Mouse (Mus musculus) heart, postnatal 0 days (tissue): Measurements from ENCODE around the gene Letmd1. TPM values are rescaled to one million over a fixed set of nuclear protein-coding genes. Genes with fewer than 3 reads are reported as not detected.

Experiments
- ATAC-seq: fragments of 200-750 bp; cut with Nextera tagmentation; 2 replicates; pipeline ENCODE4 v1.8.0; 2017; ENCODE audit warnings: low read depth, moderate number of reproducible peaks, moderate library complexity; ENCODE audit not compliant: insufficient read depth
- DNase-seq: peaks from one replicate; pipeline ENCODE4 v3.0.0-alpha.2; 2016; ENCODE audit warnings: low spot score
- H3K27ac ChIP-seq: fragments of 300-500 bp; sonication (generic); 2 replicates; pipeline ENCODE4 v1.5.1; 2014; ENCODE audit warnings: low read depth, mild to moderate bottlenecking
- H3K27me3 ChIP-seq: fragments of 300-500 bp; sonication (generic); 2 replicates; pipeline ENCODE4 v1.6.1; 2014; ENCODE audit warnings: low read length, mixed read lengths; ENCODE audit not compliant: control insufficient read depth, insufficient read depth
- H3K36me3 ChIP-seq: fragments of 300-500 bp; sonication (generic); replicated peaks from 2 replicates; pipeline ENCODE4 v1.6.1; 2014; ENCODE audit warnings: low read length, mixed read lengths; ENCODE audit not compliant: control insufficient read depth, insufficient read depth
- H3K4me1 ChIP-seq: fragments of 300-500 bp; sonication (generic); 2 replicates; pipeline ENCODE4 v1.6.1; 2014; ENCODE audit warnings: antibody characterized with exemption; ENCODE audit not compliant: control insufficient read depth, insufficient read depth
- H3K4me2 ChIP-seq: fragments of 300-500 bp; sonication (generic); 2 replicates; pipeline ENCODE4 v1.6.1; 2014; ENCODE audit warnings: low read depth, mild to moderate bottlenecking, low read length, moderate library complexity
- H3K4me3 ChIP-seq: fragments of 300-500 bp; sonication (generic); 2 replicates; pipeline ENCODE4 v1.5.1; 2014; ENCODE audit warnings: low read depth, low read length
- H3K9ac ChIP-seq: fragments of 300-500 bp; sonication (generic); replicated peaks from 2 replicates; pipeline ENCODE4 v1.6.1; 2014; ENCODE audit warnings: low read depth, low read length, mixed read lengths
- H3K9me3 ChIP-seq: fragments of 300-500 bp; sonication (generic); replicated peaks from 2 replicates; pipeline ENCODE4 v1.6.1; 2016; ENCODE audit warnings: low read length; ENCODE audit not compliant: control insufficient read depth
- CTCF ChIP-seq: IDR thresholded peaks from 2 replicates; pipeline ENCODE4 v1.5.1; 2016; ENCODE audit warnings: antibody characterized with exemption, control low read depth, low read depth
- EP300 ChIP-seq: IDR thresholded peaks from 2 replicates; pipeline ENCODE4 v1.6.1; 2016; ENCODE audit warnings: antibody characterized with exemption, low read depth
- WGBS: fragments of 180-500 bp; shearing (Covaris S2); extraction: QIAGEN DNeasy Blood & Tissue Kit; methylation state at CpG from one replicate; pipeline ENCODE4 v1.1.7; 2014; 5-methylcytosine and 5-hydroxymethylcytosine counted together
- polyA plus RNA-seq: library from polyadenylated mRNA; unstranded; fragments of >200 nt; fragmentation: Nextera tagmentation; extraction: Ambion mirVana; gene quantifications from 2 replicates; pipeline ENCODE4 v1.2.1, GENCODE M21; 2015
- total RNA-seq: library from RNA; depleted of rRNA; stranded (reverse); fragments of >200 nt; gene quantifications from 2 replicates; pipeline ENCODE4 v1.2.3, GENCODE M21; 2014; ENCODE audit warnings: low replicate concordance; rRNA removed

The Letmd1 gene
- total and polyA plus RNA-seq, 2 experiments from 2014 or later: 7.5 to 18.5 TPM

GRCm38 (mm10) chr15:100513387-100513786, 44.6 kb downstream of the Letmd1 start:
- no peak overlapping the region for H3K4me2 ChIP-seq
- no peak for ATAC-seq
- 55% methylated on average over 4 of the region's 4 CpGs for WGBS

GRCm38 (mm10) chr15:100515121-100515520, 46.3 kb downstream of the Letmd1 start:
- DNase-seq: no peak
- WGBS: 87% methylated on average over 2 of the region's 2 CpGs
- TF ChIP-seq EP300 (no peak), CTCF (no peak)
- Histone ChIP-seq H3K4me3 (no peak overlapping the region), H3K4me1 (no peaks in the 10 kb centered on the region), H3K4me2 (no peak overlapping the region), H3K27me3 (no peaks in the 10 kb centered on the region), H3K36me3 (peaks cover 57% of the 10 kb centered on the region), H3K27ac (no peak overlapping the region), H3K9me3 (no peaks in the 10 kb centered on the region), H3K9ac (no peak overlapping the region)
- no peak for ATAC-seq

More at GRCm38 (mm10) chr15:100513387-100513786, 44.6 kb downstream of the Letmd1 start:
- no peaks in the 10 kb centered on the region for H3K27me3 ChIP-seq
- H3K9me3 ChIP-seq: no peaks in the 10 kb centered on the region
- no peak overlapping the region for H3K9ac ChIP-seq
- H3K36me3 ChIP-seq: peaks cover 56% of the 10 kb centered on the region
- DNase-seq: no peak
- no peak overlapping the region for H3K27ac ChIP-seq
- TF ChIP-seq EP300 (no peak), CTCF (no peak)
- H3K4me1 ChIP-seq: no peaks in the 10 kb centered on the region
- no peak overlapping the region for H3K4me3 ChIP-seq

DNA sequence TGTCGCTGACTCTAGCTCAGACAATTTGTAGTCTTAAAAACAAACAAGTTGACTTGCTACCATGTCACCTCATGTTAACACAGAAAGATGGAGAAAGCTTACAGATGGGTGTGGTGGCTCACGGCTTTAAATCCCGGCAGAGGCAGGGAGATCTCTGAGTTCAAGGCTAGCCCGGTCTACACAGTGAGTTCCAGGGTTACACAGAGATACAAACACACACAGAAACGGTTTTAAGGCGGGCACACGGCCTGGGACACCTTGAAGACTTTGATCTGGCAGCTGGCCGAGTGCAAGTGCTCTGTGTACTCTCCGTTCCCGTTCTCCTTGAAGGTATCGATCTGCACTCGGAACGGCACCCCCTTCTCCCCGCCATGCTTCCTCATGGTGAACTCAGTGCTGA, 51.5 kb downstream of the Letmd1 start:
- Histone ChIP-seq H3K36me3 (peaks cover 40% of the 10 kb centered on the region), H3K4me2 (no peak overlapping the region), H3K9ac (no peak overlapping the region), H3K27me3 (no peaks in the 10 kb centered on the region), H3K4me1 (no peaks in the 10 kb centered on the region), H3K9me3 (no peaks in the 10 kb centered on the region), H3K27ac (no peak overlapping the region), H3K4me3 (no peak overlapping the region)
- WGBS: 92% methylated on average over 14 of the region's 14 CpGs
- ATAC-seq: no peak
- TF ChIP-seq EP300 (no peak), CTCF (no peak)
- no peak for DNase-seq

DNA sequence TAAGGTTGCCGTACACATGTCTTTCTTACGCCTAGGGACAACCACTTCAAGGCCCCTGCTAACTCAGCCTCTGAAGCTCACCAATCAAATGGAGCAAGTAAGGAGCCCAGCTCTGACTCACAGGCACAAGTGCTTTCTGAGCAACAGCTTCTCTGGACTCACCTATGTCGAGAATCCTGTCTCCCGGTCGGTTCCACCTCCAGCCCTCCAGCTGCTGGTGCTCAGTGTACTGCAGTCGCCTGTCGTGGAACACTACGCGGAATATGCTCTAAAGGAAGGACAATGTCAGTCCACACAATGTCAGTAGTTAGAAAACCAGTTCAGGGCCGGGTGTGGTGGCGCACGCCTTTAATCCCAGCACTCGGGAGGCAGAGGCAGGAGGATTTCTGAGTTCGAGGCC, 56.6 kb downstream of the Letmd1 start:
- DNase-seq: no peak
- Histone ChIP-seq H3K9me3 (no peaks in the 10 kb centered on the region), H3K4me3 (no peak overlapping the region), H3K36me3 (peaks cover 22% of the 10 kb centered on the region), H3K27me3 (no peaks in the 10 kb centered on the region), H3K27ac (no peak overlapping the region), H3K4me1 (no peaks in the 10 kb centered on the region), H3K4me2 (no peak overlapping the region), H3K9ac (no peak overlapping the region)
- 94% methylated on average over 14 of the region's 14 CpGs for WGBS
- TF ChIP-seq EP300: no peak
- TF ChIP-seq CTCF: no peak
- no peak for ATAC-seq

DNA sequence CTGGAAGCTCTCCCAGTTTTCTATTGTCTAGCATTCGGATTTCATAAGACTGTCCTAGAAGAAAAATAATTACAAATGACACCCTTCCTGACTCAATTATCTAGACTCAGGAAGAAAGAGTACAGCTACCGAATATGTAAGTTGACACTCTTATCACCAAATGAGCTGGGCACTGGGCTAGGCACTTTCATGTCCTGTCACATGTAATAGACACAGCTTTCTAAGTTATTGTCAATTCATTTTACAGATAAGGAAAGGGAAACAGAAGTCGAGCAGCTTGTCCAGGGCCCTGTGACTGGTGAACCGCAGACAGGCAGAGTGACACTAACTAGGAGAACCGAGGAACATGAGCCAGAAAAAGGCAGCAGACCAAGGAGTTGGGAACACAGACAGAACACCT, 59.1 kb downstream of the Letmd1 start:
- Histone ChIP-seq H3K27me3 (no peaks in the 10 kb centered on the region), H3K27ac (no peak overlapping the region; the same call in 1 of the 2 replicates), H3K9ac (no peak overlapping the region), H3K4me1 (no peaks in the 10 kb centered on the region), H3K4me2 (no peak overlapping the region), H3K36me3 (peaks cover 7% of the 10 kb centered on the region), H3K9me3 (no peaks in the 10 kb centered on the region), H3K4me3 (no peak overlapping the region)
- peak; percentile 11 for DNase-seq
- no peak for ATAC-seq
- 22% methylated on average over 5 of the region's 5 CpGs for WGBS
- no peak for TF ChIP-seq CTCF
- no peak for TF ChIP-seq EP300

Other genes starting within 250 kb of the Letmd1 start
- 12.1 and 51.4 TPM in 2 replicates for gene Atf1, start 241.2 kb upstream of the Letmd1 start, total RNA-seq
- 33.1 and 33.9 TPM in 2 replicates for gene Atf1, start 241.2 kb upstream of the Letmd1 start, polyA plus RNA-seq
- gene Tmprss12, start 188.2 kb upstream of the Letmd1 start, total RNA-seq: not detected in 2 replicates
- not detected in 2 replicates for gene Tmprss12, start 188.2 kb upstream of the Letmd1 start, polyA plus RNA-seq
- gene Mettl7a1, start 164.9 kb upstream of the Letmd1 start, total RNA-seq: 23.6 and 31.0 TPM in 2 replicates
- gene Mettl7a1, start 164.9 kb upstream of the Letmd1 start, polyA plus RNA-seq: 7.0 and 7.1 TPM in 2 replicates
- 0.08 TPM in 1 of 2 replicates, not detected in the other for gene Mettl7a3, start 134.1 kb upstream of the Letmd1 start, total RNA-seq
- not detected in 2 replicates for gene Mettl7a3, start 134.1 kb upstream of the Letmd1 start, polyA plus RNA-seq
- gene Methig1, start 115.9 kb upstream of the Letmd1 start, total RNA-seq: not detected in 2 replicates
- not detected in 2 replicates for gene Methig1, start 115.9 kb upstream of the Letmd1 start, polyA plus RNA-seq
- gene Mettl7a2, start 115.8 kb upstream of the Letmd1 start, total RNA-seq: not detected in 2 replicates
- gene Mettl7a2, start 115.8 kb upstream of the Letmd1 start, polyA plus RNA-seq: not detected in 2 replicates
- gene Higd1c, start 104.5 kb upstream of the Letmd1 start, total RNA-seq: not detected in 2 replicates
- not detected in 2 replicates for gene Higd1c, start 104.5 kb upstream of the Letmd1 start, polyA plus RNA-seq
- gene Gm5475, start 46.9 kb upstream of the Letmd1 start, total RNA-seq: not detected in 2 replicates
- 0.04 TPM in 1 of 2 replicates, not detected in the other for gene Gm5475, start 46.9 kb upstream of the Letmd1 start, polyA plus RNA-seq
- 18.0 and 66.7 TPM in 2 replicates for gene Slc11a2, start 44.0 kb upstream of the Letmd1 start, total RNA-seq
- 12.0 and 13.9 TPM in 2 replicates for gene Slc11a2, start 44.0 kb upstream of the Letmd1 start, polyA plus RNA-seq
- 5.1 and 6.0 TPM in 2 replicates for gene Csrnp2, start 26.5 kb downstream of the Letmd1 start, total RNA-seq
- gene Csrnp2, start 26.5 kb downstream of the Letmd1 start, polyA plus RNA-seq: 4.6 and 5.0 TPM in 2 replicates
- gene Tfcp2, start 83.0 kb downstream of the Letmd1 start, total RNA-seq: 9.9 and 11.0 TPM in 2 replicates
- gene Tfcp2, start 83.0 kb downstream of the Letmd1 start, polyA plus RNA-seq: 11.2 and 13.9 TPM in 2 replicates
- 6.0 and 18.8 TPM in 2 replicates for gene Pou6f1, start 131.0 kb downstream of the Letmd1 start, total RNA-seq
- 3.2 and 5.2 TPM in 2 replicates for gene Pou6f1, start 131.0 kb downstream of the Letmd1 start, polyA plus RNA-seq
- gene Dazap2, start 146.3 kb downstream of the Letmd1 start, total RNA-seq: 234 and 284 TPM in 2 replicates
- 213 and 214 TPM in 2 replicates for gene Dazap2, start 146.3 kb downstream of the Letmd1 start, polyA plus RNA-seq
- gene Smagp, start 167.9 kb downstream of the Letmd1 start, total RNA-seq: 20.5 and 27.6 TPM in 2 replicates
- gene Smagp, start 167.9 kb downstream of the Letmd1 start, polyA plus RNA-seq: 15.9 and 19.0 TPM in 2 replicates
- 0.42 TPM in 1 of 2 replicates, not detected in the other for gene Bin2, start 200.5 kb downstream of the Letmd1 start, total RNA-seq
- gene Bin2, start 200.5 kb downstream of the Letmd1 start, polyA plus RNA-seq: 0.56 and 0.68 TPM in 2 replicates
- gene Cela1, start 218.9 kb downstream of the Letmd1 start, total RNA-seq: 0.85 TPM in 1 of 2 replicates, not detected in the other
- gene Cela1, start 218.9 kb downstream of the Letmd1 start, polyA plus RNA-seq: 1.6 and 1.8 TPM in 2 replicates